In genomic region chr9:41803680-41804460, GRCm38 (mm10) we compare ENCODE assay signal across 10 mouse cellular contexts.
A peak's percentile ranks its signal among the peaks of the same experiment; 100 is the strongest.
DNase-seq lines count a peak whose midpoint lies in the region; ATAC-seq and TF ChIP-seq lines count a peak whose summit lies in the region.
"Had no signal": no experiment of that assay in that cellular context is flagged by ENCODE, and none has a peak within 500 bp of the region (broad histone marks: within the 10 kb centered on the region; RNA-seq: fewer than 3 reads in every experiment).

No protein-coding gene starts in this region.

- no peak for TF ChIP-seq CTCF in midbrain, postnatal 0 days (IDR thresholded peaks at IDR 0.05)

- H3K27ac ChIP-seq in hindbrain, embryonic 12.5 days = peak overlapping the region; percentile 82
- H3K27ac ChIP-seq in midbrain, postnatal 0 days (ENCODE audit: low read depth, low read length) = peak overlapping the region; percentile 80; the same call in 1 of the 2 replicates

- no peaks in the 10 kb centered on the region for H3K9me3 ChIP-seq in hindbrain, embryonic 12.5 days (replicated peaks)
- no peaks in the 10 kb centered on the region for H3K9me3 ChIP-seq in midbrain, postnatal 0 days (ENCODE audit: low read length)

- no peak for DNase-seq in frontal cortex, postnatal 14 days (ENCODE audit: low spot score in 2 of 2)
- DNase-seq in brain, embryonic 18.5 days (ENCODE audit: low read depth, low spot score) = peak; percentile 67
- DNase-seq in midbrain, postnatal 0 days (ENCODE audit: low spot score) = peak; percentile 77
- no peak for DNase-seq in urinary bladder, postnatal 14 days (ENCODE audit: low spot score)
- no peak for DNase-seq in thymus, postnatal 10 days (ENCODE audit: low spot score in 2 of 2)
- DNase-seq: kidney, postnatal 10 days had no signal

- ATAC-seq in frontal cortex, adult (ENCODE audit: low TSS enrichment) = peak; percentile 93
- ATAC-seq in hindbrain, embryonic 12.5 days (ENCODE audit: low FRiP score) = no peak
- peak; percentile 66; the same call in 1 of the 2 replicates for ATAC-seq in midbrain, postnatal 0 days (ENCODE audit: low FRiP score)
- ATAC-seq in megakaryocyte-erythroid progenitor cell, adult 5-6 weeks (replicated peaks; ENCODE audit: low FRiP score, low TSS enrichment, poor library complexity, severe bottlenecking) = no peak
- ATAC-seq: lung, postnatal 0 days had no signal

- H3K27me3 ChIP-seq in hindbrain, embryonic 12.5 days = no peaks in the 10 kb centered on the region
- no peaks in the 10 kb centered on the region for H3K27me3 ChIP-seq in midbrain, postnatal 0 days (ENCODE audit: insufficient read depth, low read length)

- no peak overlapping the region for H3K9ac ChIP-seq in hindbrain, embryonic 12.5 days
- H3K9ac ChIP-seq in midbrain, postnatal 0 days (replicated peaks; ENCODE audit: low read length, poor library complexity, severe bottlenecking) = no peak overlapping the region

- WGBS in hindbrain, embryonic 12.5 days = 70% methylated on average over 11 of the region's 11 CpGs
- WGBS in midbrain, postnatal 0 days = 39% methylated on average over 11 of the region's 11 CpGs

- H3K4me3 ChIP-seq in hindbrain, embryonic 12.5 days = no peak overlapping the region
- no peak overlapping the region for H3K4me3 ChIP-seq in midbrain, postnatal 0 days (ENCODE audit: low read depth, low read length)

- H3K4me2 ChIP-seq in hindbrain, embryonic 12.5 days (replicated peaks) = no peak overlapping the region
- no peak overlapping the region for H3K4me2 ChIP-seq in midbrain, postnatal 0 days (ENCODE audit: low read depth, low read length, poor library complexity, severe bottlenecking)

- H3K4me1 ChIP-seq in hindbrain, embryonic 12.5 days = peaks cover 25% of the 10 kb centered on the region
- H3K4me1 ChIP-seq in midbrain, postnatal 0 days (ENCODE audit: insufficient read depth, low read length) = peaks cover 19% of the 10 kb centered on the region; the same call in 1 of the 2 replicates

- H3K36me3 ChIP-seq in hindbrain, embryonic 12.5 days = no peaks in the 10 kb centered on the region
- no peaks in the 10 kb centered on the region for H3K36me3 ChIP-seq in midbrain, postnatal 0 days (ENCODE audit: insufficient read depth, low read length)

Comparison
In these comparisons a context has a peak if more than half of its experiments do, and no peak if none do; other contexts are left out.
1. ATAC-seq: peak in frontal cortex, adult (single experiment) and midbrain, postnatal 0 days (single experiment); none in hindbrain, embryonic 12.5 days (single experiment) and megakaryocyte-erythroid progenitor cell, adult 5-6 weeks (single experiment).
2. DNase-seq: peak in brain, embryonic 18.5 days (single experiment) and midbrain, postnatal 0 days (single experiment); none in frontal cortex, postnatal 14 days (0 of 2), urinary bladder, postnatal 14 days (single experiment) and thymus, postnatal 10 days (0 of 2).